Mouse (Mus musculus) heart, postnatal 0 days (tissue): ENCODE data around the gene Cers5. TPM values are rescaled to one million over a fixed set of nuclear protein-coding genes. Genes with fewer than 3 reads are reported as not detected.

ENCODE experiments used
- ATAC-seq: fragments of 200-750 bp; cut with Nextera tagmentation; 2 replicates; pipeline ENCODE4 v1.8.0; 2017; ENCODE audit warnings: low read depth, moderate number of reproducible peaks, moderate library complexity; ENCODE audit not compliant: insufficient read depth
- DNase-seq: peaks from one replicate; pipeline ENCODE4 v3.0.0-alpha.2; 2016; ENCODE audit warnings: low spot score
- H3K27ac ChIP-seq: fragments of 300-500 bp; sonication (generic); 2 replicates; pipeline ENCODE4 v1.5.1; 2014; ENCODE audit warnings: low read depth, mild to moderate bottlenecking
- H3K27me3 ChIP-seq: fragments of 300-500 bp; sonication (generic); 2 replicates; pipeline ENCODE4 v1.6.1; 2014; ENCODE audit warnings: low read length, mixed read lengths; ENCODE audit not compliant: control insufficient read depth, insufficient read depth
- H3K36me3 ChIP-seq: fragments of 300-500 bp; sonication (generic); replicated peaks from 2 replicates; pipeline ENCODE4 v1.6.1; 2014; ENCODE audit warnings: low read length, mixed read lengths; ENCODE audit not compliant: control insufficient read depth, insufficient read depth
- H3K4me1 ChIP-seq: fragments of 300-500 bp; sonication (generic); 2 replicates; pipeline ENCODE4 v1.6.1; 2014; ENCODE audit warnings: antibody characterized with exemption; ENCODE audit not compliant: control insufficient read depth, insufficient read depth
- H3K4me2 ChIP-seq: fragments of 300-500 bp; sonication (generic); 2 replicates; pipeline ENCODE4 v1.6.1; 2014; ENCODE audit warnings: low read depth, mild to moderate bottlenecking, low read length, moderate library complexity
- H3K4me3 ChIP-seq: fragments of 300-500 bp; sonication (generic); 2 replicates; pipeline ENCODE4 v1.5.1; 2014; ENCODE audit warnings: low read depth, low read length
- H3K9ac ChIP-seq: fragments of 300-500 bp; sonication (generic); replicated peaks from 2 replicates; pipeline ENCODE4 v1.6.1; 2014; ENCODE audit warnings: low read depth, low read length, mixed read lengths
- H3K9me3 ChIP-seq: fragments of 300-500 bp; sonication (generic); replicated peaks from 2 replicates; pipeline ENCODE4 v1.6.1; 2016; ENCODE audit warnings: low read length; ENCODE audit not compliant: control insufficient read depth
- CTCF ChIP-seq: IDR thresholded peaks from 2 replicates; pipeline ENCODE4 v1.5.1; 2016; ENCODE audit warnings: antibody characterized with exemption, control low read depth, low read depth
- EP300 ChIP-seq: IDR thresholded peaks from 2 replicates; pipeline ENCODE4 v1.6.1; 2016; ENCODE audit warnings: antibody characterized with exemption, low read depth
- WGBS: fragments of 180-500 bp; shearing (Covaris S2); extraction: QIAGEN DNeasy Blood & Tissue Kit; methylation state at CpG from one replicate; pipeline ENCODE4 v1.1.7; 2014; 5-methylcytosine and 5-hydroxymethylcytosine counted together
- polyA plus RNA-seq: library from polyadenylated mRNA; unstranded; fragments of >200 nt; fragmentation: Nextera tagmentation; extraction: Ambion mirVana; gene quantifications from 2 replicates; pipeline ENCODE4 v1.2.1, GENCODE M21; 2015
- total RNA-seq: library from RNA; depleted of rRNA; stranded (reverse); fragments of >200 nt; gene quantifications from 2 replicates; pipeline ENCODE4 v1.2.3, GENCODE M21; 2014; ENCODE audit warnings: low replicate concordance

Cers5 gene
- total and polyA plus RNA-seq, 2 experiments from 2014 or later, result 37.4 to 58.7 TPM

DNA sequence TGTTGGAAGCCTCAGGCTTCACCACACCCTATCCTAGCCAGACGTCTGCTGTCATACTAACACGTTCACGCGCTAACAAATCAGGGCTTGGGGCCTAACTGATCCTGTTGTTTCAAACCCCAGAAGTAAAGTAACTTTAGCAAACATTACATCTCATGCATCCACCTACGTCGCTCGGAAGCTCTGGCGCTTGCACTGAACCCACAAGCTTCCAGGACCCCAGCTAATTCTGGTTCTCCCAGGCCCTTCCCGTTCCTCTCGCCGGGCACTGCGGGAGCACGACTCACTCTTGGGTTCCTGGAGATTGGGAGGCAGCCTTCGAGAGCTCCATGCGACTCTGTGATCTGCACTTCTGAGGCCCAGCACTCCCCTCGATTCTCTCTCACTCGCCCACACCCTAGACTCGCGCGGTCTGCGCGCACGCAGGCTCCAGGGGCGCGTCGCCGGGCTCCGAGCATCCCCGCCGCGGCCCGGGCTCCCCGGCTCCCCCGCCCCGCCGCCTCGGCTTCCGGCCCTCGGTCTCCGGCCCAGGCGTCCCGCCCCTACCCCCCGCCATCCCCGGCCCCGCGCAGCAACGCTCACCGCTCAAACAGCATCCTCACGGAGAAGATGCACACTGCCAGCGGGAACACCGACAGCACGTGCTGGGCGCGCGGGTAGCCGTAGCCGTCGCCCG lies 946 bp downstream of the Cers5 start:
- under 1% methylated on average over 58 of the region's 59 CpGs for WGBS
- H3K27ac ChIP-seq, result peak overlapping the region; percentile 81
- H3K4me3 ChIP-seq, result peak overlapping the region; percentile 73
- no peaks in the 10 kb centered on the region for H3K9me3 ChIP-seq
- ATAC-seq, result peak; percentile 62
- no peak for DNase-seq
- H3K4me2 ChIP-seq, result peak overlapping the region; percentile 77
- no peaks in the 10 kb centered on the region for H3K4me1 ChIP-seq
- H3K27me3 ChIP-seq, result no peaks in the 10 kb centered on the region
- peak overlapping the region; percentile 73 for H3K9ac ChIP-seq
- H3K36me3 ChIP-seq, result no peaks in the 10 kb centered on the region
- TF ChIP-seq EP300 (no peak), CTCF (no peak)

- ATAC-seq, result no peak
Observed at GRCm38 (mm10) chr15:99771004-99771500, 1.6 kb downstream of the Cers5 start.

DNA sequence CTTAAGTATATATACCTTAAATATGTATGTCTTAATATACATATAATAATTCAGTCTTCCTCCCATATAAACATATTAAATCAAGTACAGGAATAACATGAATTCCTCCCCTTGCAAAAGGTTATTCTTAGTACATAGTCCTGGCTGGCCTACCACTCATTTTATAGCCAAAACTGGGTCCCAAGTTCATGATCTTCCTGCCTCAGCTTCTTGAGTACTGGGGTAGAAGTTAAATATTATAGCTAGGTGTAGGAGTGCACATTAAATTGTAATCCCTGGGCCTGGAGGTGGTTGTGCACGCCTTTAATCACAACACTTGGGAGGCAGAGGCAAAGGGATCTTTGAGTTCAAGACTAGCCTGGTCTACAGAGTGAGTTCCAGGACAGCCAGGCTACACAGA lies 3.9 kb downstream of the Cers5 start:
- 87% methylated on average over 1 of the region's 1 CpGs for WGBS
- Histone ChIP-seq H3K9me3 (no peaks in the 10 kb centered on the region), H3K36me3 (no peaks in the 10 kb centered on the region; the same call in 1 of the 2 replicates), H3K4me1 (no peaks in the 10 kb centered on the region), H3K4me2 (no peak overlapping the region), H3K9ac (no peak overlapping the region), H3K4me3 (no peak overlapping the region), H3K27ac (no peak overlapping the region), H3K27me3 (no peaks in the 10 kb centered on the region)
- no peak for ATAC-seq
- no peak for TF ChIP-seq CTCF
- TF ChIP-seq EP300, result no peak
- DNase-seq, result no peak

More at GRCm38 (mm10) chr15:99771004-99771500, 1.6 kb downstream of the Cers5 start:
- Histone ChIP-seq H3K36me3 (no peaks in the 10 kb centered on the region), H3K4me1 (no peaks in the 10 kb centered on the region), H3K9ac (peak overlapping the region; percentile 73), H3K27ac (peak overlapping the region; percentile 81; the same call in 1 of the 2 replicates), H3K9me3 (no peaks in the 10 kb centered on the region), H3K4me3 (peak overlapping the region; percentile 73), H3K27me3 (no peaks in the 10 kb centered on the region), H3K4me2 (peak overlapping the region; percentile 77)
- no peak for DNase-seq
- TF ChIP-seq EP300 (no peak), CTCF (no peak)
- 14% methylated on average over 5 of the region's 5 CpGs for WGBS

- 68% methylated on average over 4 of the region's 4 CpGs for WGBS
Observed at GRCm38 (mm10) chr15:99767467-99767866, 5.2 kb downstream of the Cers5 start.

DNA sequence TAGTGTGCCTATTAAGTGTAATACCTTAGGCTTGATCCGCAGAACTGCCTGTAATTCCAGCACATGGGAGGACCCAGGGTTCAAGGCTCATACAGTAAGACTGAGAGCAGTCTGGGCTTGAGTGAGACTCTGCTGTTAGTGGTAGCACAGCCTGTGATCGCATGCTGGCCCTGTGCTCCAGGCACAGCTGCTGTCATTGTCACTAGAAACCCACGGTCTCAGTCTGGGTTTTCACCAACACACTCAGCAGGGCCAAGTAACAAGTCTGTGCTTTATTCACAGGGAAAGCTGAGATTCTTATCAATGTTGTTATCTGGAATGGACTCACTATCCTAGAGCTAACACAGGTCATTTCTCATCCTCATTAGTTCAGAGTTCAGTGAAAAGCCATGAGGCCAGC lies 18.5 kb downstream of the Cers5 start:
- H3K36me3 ChIP-seq, result 0 out of 2 replicates have a peak, but pooled peaks cover 4% of the 10 kb centered on the region
- TF ChIP-seq EP300 (no peak), CTCF (no peak)
- H3K4me3 ChIP-seq, result no peak overlapping the region
- DNase-seq (no peak), ATAC-seq (no peak)
- no peak overlapping the region for H3K9ac ChIP-seq
- no peaks in the 10 kb centered on the region for H3K27me3 ChIP-seq
- no peak overlapping the region for H3K27ac ChIP-seq
- 76% methylated on average over 3 of the region's 3 CpGs for WGBS
- H3K4me1 ChIP-seq, result no peaks in the 10 kb centered on the region
- no peaks in the 10 kb centered on the region for H3K9me3 ChIP-seq
- H3K4me2 ChIP-seq, result no peak overlapping the region

More at GRCm38 (mm10) chr15:99767467-99767866, 5.2 kb downstream of the Cers5 start:
- Histone ChIP-seq H3K4me1 (no peaks in the 10 kb centered on the region), H3K9me3 (no peaks in the 10 kb centered on the region), H3K36me3 (no peaks in the 10 kb centered on the region; the same call in 1 of the 2 replicates), H3K4me3 (no peak overlapping the region), H3K4me2 (no peak overlapping the region), H3K9ac (no peak overlapping the region), H3K27ac (no peak overlapping the region), H3K27me3 (no peaks in the 10 kb centered on the region)
- DNase-seq, result no peak
- ATAC-seq, result no peak
- TF ChIP-seq EP300 (no peak), CTCF (no peak)
